Mouse (Mus musculus) cerebellum, adult 18-20 months (tissue): Measurements from ENCODE around the gene Lrrn2.

Source experiments
- DNase-seq, 2 experiments: peaks; one replicate each; pipeline ENCODE4 v3.0.0; 2021

The Lrrn2 gene

DNA sequence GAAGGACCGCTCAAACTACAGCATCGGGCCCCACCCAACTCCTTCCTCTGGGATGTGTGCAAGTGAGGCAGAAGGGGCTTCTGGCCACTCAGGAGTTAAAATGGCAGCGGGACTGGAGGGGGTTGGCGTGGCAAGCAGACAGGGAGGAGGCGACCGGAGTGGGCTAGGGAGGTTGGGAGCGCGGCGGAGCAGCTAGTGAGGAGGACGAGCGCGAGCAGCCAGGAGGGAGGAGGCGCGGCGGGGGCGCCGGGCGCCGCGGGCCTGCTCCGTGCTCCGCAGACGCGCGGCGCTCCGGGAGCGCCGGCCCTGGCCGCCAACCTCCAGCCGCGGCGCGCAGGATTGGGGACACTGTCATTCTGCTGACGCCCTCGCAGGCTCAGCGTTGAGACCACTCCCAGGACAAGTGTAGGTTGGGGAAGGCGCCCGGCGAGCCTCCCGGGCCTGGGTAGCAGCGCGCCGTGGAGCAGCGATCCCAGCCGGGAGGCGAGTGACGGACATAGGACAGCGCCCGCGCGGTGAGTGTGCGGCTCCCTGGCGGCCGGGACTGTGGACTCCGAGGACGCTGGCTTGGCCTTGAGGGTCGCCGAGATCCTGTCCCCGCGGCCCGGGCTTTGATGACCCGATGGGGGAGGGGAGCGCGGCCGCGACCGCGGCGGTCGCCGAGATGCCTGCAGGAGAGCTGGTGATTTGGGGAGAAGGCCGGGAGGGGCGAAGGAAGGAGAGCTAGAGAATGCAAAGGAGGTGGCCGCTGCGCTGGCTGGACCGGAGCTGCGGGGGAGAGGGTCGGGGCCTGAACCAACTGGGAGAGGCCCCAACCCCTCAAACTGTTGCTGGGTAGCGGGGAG is at the start of gene Lrrn2:
Gene Lrrn2, plus strand, starts transcription at position 113 of the 845 bp plus-strand sequence.
- DNase-seq, result peak; percentile 78 to 82

GRCm38 (mm10) chr1:132831963-132832362 is 48.1 kb upstream of the Lrrn2 start:
- no peak for DNase-seq

GRCm38 (mm10) chr1:132834037-132834436 is 46.0 kb upstream of the Lrrn2 start:
- DNase-seq, result no peak

DNA sequence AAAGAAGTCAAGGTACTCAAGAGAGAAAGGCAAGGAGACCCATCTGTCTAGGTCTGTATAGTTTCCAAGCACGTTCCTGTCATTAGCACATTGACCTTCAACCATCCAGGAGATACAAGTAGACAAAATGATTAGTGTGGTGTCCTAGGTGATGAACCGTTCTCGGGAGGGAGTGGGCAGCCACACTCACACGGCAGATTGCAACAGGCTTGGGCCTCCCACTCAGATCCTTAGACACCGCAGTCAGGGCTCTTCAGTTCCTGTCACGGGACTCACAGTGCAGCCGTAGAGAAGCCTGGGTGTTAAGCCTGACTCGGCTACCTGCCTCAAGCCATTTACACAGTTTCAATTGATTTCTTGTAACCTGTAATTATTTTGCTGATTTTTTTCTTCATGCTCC is 43.2 kb upstream of the Lrrn2 start:
- no peak for DNase-seq

DNA sequence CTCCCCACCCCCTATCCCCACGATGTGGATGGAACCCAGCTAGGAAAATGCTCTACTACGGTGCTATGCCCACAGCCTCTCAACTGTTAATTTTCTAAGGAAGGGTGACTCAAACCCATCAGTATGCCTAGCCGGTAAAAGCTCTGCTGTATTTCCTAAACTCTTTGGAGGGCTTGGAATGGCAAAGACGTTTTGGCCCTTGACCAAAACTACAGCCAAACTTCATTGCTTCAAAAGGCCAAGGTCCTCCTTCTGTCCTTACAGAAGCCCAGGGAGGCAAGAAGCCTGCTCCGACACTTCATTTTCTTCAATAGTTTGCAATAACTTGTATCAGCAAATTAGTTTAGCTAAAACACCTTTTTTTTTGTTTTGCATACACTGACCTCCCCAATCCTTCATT is 42.4 kb upstream of the Lrrn2 start:
- no peak for DNase-seq

DNA sequence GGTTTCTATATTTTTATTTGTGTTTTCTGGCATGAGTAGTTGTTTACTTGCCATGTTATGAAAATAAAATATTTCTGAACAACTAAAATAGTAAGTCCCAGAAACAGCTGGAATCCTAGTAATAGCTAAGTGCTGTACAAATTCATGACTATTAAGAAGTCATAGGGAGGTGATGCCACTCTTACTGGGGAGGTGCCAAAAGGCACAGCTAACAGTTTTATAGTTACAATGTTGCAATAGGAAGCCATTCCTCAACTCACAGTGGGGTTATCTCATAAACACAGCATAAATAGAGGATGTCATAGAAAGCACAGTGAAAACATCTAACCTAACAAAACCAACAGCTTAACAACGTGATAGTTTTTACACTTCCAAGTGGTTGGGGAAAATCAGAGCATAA is 41.7 kb upstream of the Lrrn2 start:
- no peak for DNase-seq

GRCm38 (mm10) chr1:132843612-132844011 is 36.5 kb upstream of the Lrrn2 start:
- peak in 1 of 2 experiments; percentile 6 for DNase-seq

GRCm38 (mm10) chr1:132844088-132844804 is 35.8 kb upstream of the Lrrn2 start:
- DNase-seq, result peak; percentile 10 to 16

DNA sequence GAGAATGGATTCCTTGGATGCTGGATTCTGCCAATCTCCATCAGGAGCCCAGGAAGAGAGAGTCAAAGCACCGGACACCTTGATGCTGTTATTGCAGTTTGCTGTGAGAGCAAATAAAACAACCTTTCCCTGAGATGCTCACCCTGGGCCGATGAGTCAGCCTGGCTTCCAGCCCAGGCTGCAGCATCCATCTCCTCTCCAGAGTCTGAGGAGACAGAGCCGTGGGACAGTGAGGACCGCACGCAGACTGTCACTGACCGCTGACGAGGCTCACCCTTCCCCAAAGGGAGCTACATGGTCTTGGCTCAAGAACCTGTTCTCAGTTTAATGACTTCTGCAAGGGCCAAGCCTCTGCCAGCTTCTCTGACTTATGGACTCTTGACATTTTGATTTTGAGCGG is 34.3 kb upstream of the Lrrn2 start:
- DNase-seq, result peak; percentile 77 to 79

GRCm38 (mm10) chr1:132850809-132851208 is 29.3 kb upstream of the Lrrn2 start:
- DNase-seq, result no peak

GRCm38 (mm10) chr1:132851296-132851695 is 28.8 kb upstream of the Lrrn2 start:
- no peak for DNase-seq

DNA sequence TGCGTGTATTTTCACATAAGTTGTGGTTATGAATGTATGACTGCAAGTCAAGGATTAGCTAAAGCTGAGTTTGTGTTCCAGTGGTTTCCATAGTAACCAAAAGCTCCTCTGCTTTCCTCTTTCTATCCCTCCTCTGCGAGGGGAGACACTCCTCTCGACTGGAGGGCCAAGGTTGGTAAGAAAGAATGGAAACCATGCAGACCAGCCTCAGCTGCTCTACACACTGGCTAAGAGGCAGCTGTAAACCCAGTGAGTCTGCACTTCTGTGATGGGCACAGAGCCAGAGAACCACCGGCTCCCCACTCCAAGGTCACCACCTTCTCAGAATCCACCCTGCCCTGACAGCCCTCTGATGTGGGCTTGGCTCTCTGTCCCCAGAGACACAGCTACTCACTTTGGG is 28.3 kb upstream of the Lrrn2 start:
- DNase-seq, result no peak

DNA sequence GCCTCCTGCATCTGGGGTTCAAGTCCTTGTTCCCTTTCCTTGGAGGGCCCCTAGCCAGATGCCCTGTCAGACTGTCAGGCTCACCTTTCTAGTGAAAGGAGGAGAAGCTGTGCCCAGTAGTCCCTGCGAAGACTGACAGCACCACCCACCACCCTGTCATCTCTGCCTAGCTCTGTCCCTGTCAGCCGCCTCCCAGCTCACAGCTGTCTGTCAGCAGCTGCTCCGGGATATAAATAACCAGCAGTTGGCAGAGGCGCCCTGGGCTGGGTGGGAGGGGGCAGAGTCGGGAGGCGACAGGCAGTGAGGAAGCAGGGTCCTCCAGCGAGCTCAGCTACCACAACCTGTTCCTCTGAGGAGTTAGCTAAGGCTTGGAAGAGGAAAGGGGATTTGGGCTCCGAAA is 26.8 kb upstream of the Lrrn2 start:
- no peak for DNase-seq

DNA sequence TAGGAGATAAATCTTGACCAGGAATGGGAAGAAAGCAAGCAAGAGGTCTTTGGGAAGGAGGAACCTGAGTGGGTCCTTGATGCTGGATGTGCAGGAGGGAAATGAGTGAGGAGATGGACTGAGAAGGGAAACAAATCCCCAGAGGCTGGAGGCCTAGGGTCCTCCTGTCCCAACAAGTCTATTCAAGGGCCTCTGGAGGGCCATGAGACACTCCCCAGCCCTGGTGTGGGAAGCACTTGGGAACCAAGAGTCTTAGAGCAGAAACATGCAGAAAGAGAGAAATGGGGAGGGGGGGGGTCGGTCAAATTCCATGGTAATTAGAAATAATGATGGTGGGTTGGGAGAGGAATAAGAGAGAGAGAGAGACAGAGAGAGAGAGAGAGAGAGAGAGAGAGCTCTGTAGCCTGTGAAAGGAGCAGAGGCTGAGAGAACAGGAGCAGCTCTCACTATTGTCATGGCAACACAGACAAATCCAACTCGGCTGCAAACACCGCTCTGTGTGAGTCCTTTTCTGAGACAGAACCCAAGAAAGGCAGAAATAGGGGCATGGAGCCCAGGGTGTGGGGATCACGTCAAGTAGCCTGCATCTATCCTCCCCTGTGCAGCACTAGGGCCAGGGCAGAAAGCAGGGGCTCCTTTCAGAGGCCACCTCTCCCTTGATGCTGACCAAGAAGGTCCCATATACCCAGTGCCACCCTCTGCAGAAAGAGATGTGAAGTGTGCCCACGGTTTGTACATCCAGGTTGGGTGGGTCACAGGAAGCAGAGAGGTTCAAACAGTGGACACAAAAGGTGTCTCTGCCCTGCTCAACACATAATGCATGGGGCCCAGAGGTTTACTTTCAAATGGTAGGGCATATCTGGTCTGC is 21.3 kb upstream of the Lrrn2 start:
- no peak for DNase-seq

DNA sequence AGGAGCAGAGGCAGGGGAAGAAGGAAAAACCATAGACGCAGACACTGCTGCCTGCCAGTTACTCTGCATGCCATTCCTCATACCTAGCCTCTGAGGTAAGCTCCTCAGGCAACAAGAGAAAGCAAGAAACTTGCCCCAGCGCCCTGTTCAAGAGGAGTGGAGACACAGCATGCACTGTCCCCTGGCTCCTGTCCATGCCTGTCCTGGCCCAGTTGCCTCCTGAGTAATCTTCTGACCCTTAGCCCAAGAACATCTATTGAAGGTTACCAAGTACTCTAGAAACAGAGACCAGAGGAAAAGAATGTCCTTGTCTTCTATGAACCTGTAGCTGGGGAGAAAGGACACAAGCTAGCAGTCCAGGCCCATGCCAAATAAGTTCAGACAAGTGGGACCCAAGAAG is 15.9 kb upstream of the Lrrn2 start:
- no peak for DNase-seq

GRCm38 (mm10) chr1:132865585-132865984 is 14.5 kb upstream of the Lrrn2 start:
- DNase-seq, result no peak

GRCm38 (mm10) chr1:132870327-132870726 is 9.7 kb upstream of the Lrrn2 start:
- DNase-seq, result peak in 1 of 2 experiments; percentile 10

- no peak for DNase-seq
Observed at GRCm38 (mm10) chr1:132878951-132879610, 992 bp upstream of the Lrrn2 start.

GRCm38 (mm10) chr1:132879801-132880160 is 292 bp upstream of the Lrrn2 start:
- DNase-seq, result peak in 1 of 2 experiments; percentile 48

DNA sequence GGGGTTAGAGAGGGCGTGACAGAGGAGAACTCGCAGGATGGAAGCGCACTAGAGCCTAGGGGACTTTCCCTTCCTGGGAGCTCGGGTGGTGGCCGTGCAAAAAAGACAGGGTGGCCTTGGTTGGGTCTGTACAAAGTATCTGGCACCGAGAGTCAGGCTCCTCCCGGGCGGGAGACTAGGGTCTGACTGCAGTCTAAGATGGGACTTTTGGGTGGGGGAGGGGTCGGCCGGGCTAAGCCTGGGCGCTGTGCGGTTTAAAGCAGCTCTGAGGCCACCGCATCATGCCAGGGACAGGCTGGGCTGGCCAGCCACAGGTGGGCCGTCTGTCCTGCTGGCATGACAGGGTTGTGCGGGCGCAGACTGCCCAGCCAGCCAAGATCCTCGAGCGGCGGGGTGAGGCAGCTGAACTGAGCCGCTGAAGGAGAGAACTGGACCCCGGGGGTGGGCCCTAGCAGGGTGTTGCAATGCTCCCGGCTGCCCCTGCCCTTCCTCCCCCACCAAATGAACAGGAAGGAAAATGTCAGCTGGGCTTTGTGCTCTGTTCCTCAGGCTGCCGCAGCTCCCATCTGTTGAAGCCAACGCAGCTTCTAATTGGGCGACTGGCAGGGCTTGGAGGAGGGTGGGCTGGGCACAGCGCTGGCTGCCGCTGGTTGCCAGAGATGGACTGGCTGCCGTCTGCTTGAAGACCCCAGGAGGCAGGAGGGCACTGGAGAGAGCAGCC is 1.1 kb downstream of the Lrrn2 start:
- DNase-seq, result peak; percentile 82 to 85

GRCm38 (mm10) chr1:132881836-132882235 is 1.8 kb downstream of the Lrrn2 start:
- DNase-seq, result peak; percentile 51 to 54

GRCm38 (mm10) chr1:132885701-132886100 is 5.6 kb downstream of the Lrrn2 start:
- DNase-seq, result peak; percentile 45 to 48
